15 mouse cellular contexts compared by ENCODE assay signal in the genomic region with DNA sequence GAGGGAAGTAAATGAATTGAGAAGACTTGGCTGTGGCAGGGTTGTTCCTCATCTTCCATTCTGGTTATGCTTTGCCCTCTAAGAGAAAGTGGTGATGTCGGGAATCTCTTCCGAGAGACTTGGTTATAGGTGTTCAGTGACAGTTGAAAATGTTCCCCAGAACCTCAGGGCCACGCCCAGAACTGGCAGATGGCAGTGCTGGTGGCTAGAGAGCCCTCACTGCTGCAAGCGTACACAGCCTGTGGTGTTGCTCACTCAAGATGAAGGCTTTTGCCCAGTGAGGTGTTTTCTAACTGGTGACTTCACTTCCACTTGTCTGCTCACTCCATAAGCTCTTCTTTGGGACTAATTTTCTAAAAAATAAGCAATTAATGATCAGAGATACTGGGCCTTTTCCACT.
"Had no signal": no experiment of that assay in that cellular context is flagged by ENCODE, and none has a peak within 500 bp of the region (broad histone marks: within the 10 kb centered on the region; RNA-seq: fewer than 3 reads in every experiment).

No protein-coding gene starts in this region.

- H3K4me2 ChIP-seq: neural tube, embryonic 15.5 days; stomach, embryonic 15.5 days had no signal

- H3K9me3 ChIP-seq: neural tube, embryonic 15.5 days; stomach, embryonic 15.5 days had no signal

- H3K9ac ChIP-seq: neural tube, embryonic 15.5 days; stomach, embryonic 15.5 days had no signal

- H3K4me1 ChIP-seq: neural tube, embryonic 15.5 days; stomach, embryonic 15.5 days had no signal

- H3K4me3 ChIP-seq: neural tube, embryonic 15.5 days; stomach, embryonic 15.5 days had no signal

- H3K27ac ChIP-seq: neural tube, embryonic 15.5 days; stomach, embryonic 15.5 days; stomach, postnatal 0 days had no signal

- H3K27me3 ChIP-seq: neural tube, embryonic 15.5 days; stomach, embryonic 15.5 days had no signal

- DNase-seq: retina, postnatal 1 day; right cerebral cortex, adult 18-20 months; right cerebral cortex, postnatal 14 days; right cerebral cortex, postnatal 25 days; right cerebral cortex, postnatal 4 days; spleen, adult 18-20 months; thymus, adult 18-20 months; thymus, adult 2 months; thymus, postnatal 14 days; thymus, postnatal 25 days; thymus, postnatal 36 days; thymus, postnatal 4 days had no signal
